Mouse (Mus musculus) gonadal fat pad, adult 2 months (tissue): ENCODE data around the gene Bbs12. TPM values are rescaled to one million over a fixed set of nuclear protein-coding genes. Genes with fewer than 3 reads are reported as not detected.

Source experiments
- DNase-seq: peaks from one replicate; pipeline ENCODE4 v3.0.0-alpha.2; 2012; ENCODE audit warnings: low read depth
- polyA plus RNA-seq: library from polyadenylated mRNA; depleted of rRNA; stranded (reverse); fragments of >200 nt; gene quantifications from 2 replicates; pipeline ENCODE4 v1.2.3, GENCODE M21; 2012; rRNA removed

Gene Bbs12
- 1.9 and 2.2 TPM in 2 replicates for polyA plus RNA-seq

- no peak for DNase-seq
Observed at GRCm38 (mm10) chr3:37312370-37312941, at the start of gene Bbs12, which contains the start of gene Cetn4. Gene Bbs12, plus strand, starts transcription at chr3:37312554. Gene Cetn4, minus strand, starts transcription at chr3:37312708.

- no peak for DNase-seq
Observed at GRCm38 (mm10) chr3:37268338-37268737, 44.0 kb upstream of the Bbs12 start.

GRCm38 (mm10) chr3:37269926-37270325 lies 42.4 kb upstream of the Bbs12 start:
- DNase-seq = no peak

GRCm38 (mm10) chr3:37271209-37271608 lies 41.1 kb upstream of the Bbs12 start:
- peak; percentile 3 for DNase-seq

GRCm38 (mm10) chr3:37273092-37273491 lies 39.3 kb upstream of the Bbs12 start:
- DNase-seq = no peak

- no peak for DNase-seq
Observed at GRCm38 (mm10) chr3:37274661-37275060, 37.7 kb upstream of the Bbs12 start.

GRCm38 (mm10) chr3:37280221-37280620 lies 32.1 kb upstream of the Bbs12 start:
- DNase-seq = no peak

- DNase-seq = no peak
Observed at GRCm38 (mm10) chr3:37280871-37281270, 31.5 kb upstream of the Bbs12 start.

GRCm38 (mm10) chr3:37282299-37282922 lies 29.9 kb upstream of the Bbs12 start:
- no peak for DNase-seq

GRCm38 (mm10) chr3:37283234-37283633 lies 29.1 kb upstream of the Bbs12 start:
- DNase-seq = no peak

GRCm38 (mm10) chr3:37289237-37289636 lies 23.1 kb upstream of the Bbs12 start:
- no peak for DNase-seq

GRCm38 (mm10) chr3:37290881-37291541 lies 21.3 kb upstream of the Bbs12 start:
- no peak for DNase-seq

- no peak for DNase-seq
Observed at GRCm38 (mm10) chr3:37291929-37292328, 20.4 kb upstream of the Bbs12 start.

- no peak for DNase-seq
Observed at GRCm38 (mm10) chr3:37292654-37293053, 19.7 kb upstream of the Bbs12 start.

- no peak for DNase-seq
Observed at GRCm38 (mm10) chr3:37299470-37299869, 12.9 kb upstream of the Bbs12 start.

GRCm38 (mm10) chr3:37302685-37303084 lies 9.7 kb upstream of the Bbs12 start:
- no peak for DNase-seq

- DNase-seq = no peak
Observed at GRCm38 (mm10) chr3:37303392-37304139, 8.8 kb upstream of the Bbs12 start.

GRCm38 (mm10) chr3:37311897-37312369 lies 421 bp upstream of the Bbs12 start:
- DNase-seq = no peak

- no peak for DNase-seq
Observed at GRCm38 (mm10) chr3:37313371-37313770, 1.0 kb downstream of the Bbs12 start.

GRCm38 (mm10) chr3:37316233-37316632 lies 3.9 kb downstream of the Bbs12 start:
- no peak for DNase-seq

GRCm38 (mm10) chr3:37324310-37324709 lies 12.0 kb downstream of the Bbs12 start:
- DNase-seq = no peak
